Mouse (Mus musculus) midbrain, postnatal 0 days (tissue): ENCODE results near the gene Gpi1. TPM values are rescaled to one million over a fixed set of nuclear protein-coding genes. Genes with fewer than 3 reads are reported as not detected.
A peak's percentile ranks its signal among the peaks of the same experiment; 100 is the strongest.
"Not testable (repeated sequence)": the region's sequence is repeated elsewhere in the genome, so short reads cannot be mapped to it uniquely, and the experiment has no call there.

Source experiments
- ATAC-seq: fragments of 200-750 bp; cut with Nextera tagmentation; 2 replicates; pipeline ENCODE4 v1.8.0; 2017; ENCODE audit warnings: moderate number of reproducible peaks, mild to moderate bottlenecking, moderate TSS enrichment, moderate library complexity; ENCODE audit not compliant: low FRiP score
- DNase-seq: peaks from one replicate; pipeline ENCODE4 v3.0.0-alpha.2; 2015; ENCODE audit warnings: low spot score
- H3K27ac ChIP-seq: fragments of 300-500 bp; sonication (generic); 2 replicates; pipeline ENCODE4 v1.5.1; 2014; ENCODE audit warnings: low read depth, mild to moderate bottlenecking, low read length, mixed read lengths
- H3K27me3 ChIP-seq: fragments of 300-500 bp; sonication (generic); 2 replicates; pipeline ENCODE4 v1.6.1; 2014; ENCODE audit warnings: low read length, control low read depth, mixed read lengths; ENCODE audit not compliant: insufficient read depth
- H3K36me3 ChIP-seq: fragments of 300-500 bp; sonication (generic); 2 replicates; pipeline ENCODE4 v1.6.1; 2014; ENCODE audit warnings: low read length, control low read depth, mixed read lengths; ENCODE audit not compliant: insufficient read depth
- H3K4me1 ChIP-seq: fragments of 300-500 bp; sonication (generic); 2 replicates; pipeline ENCODE4 v1.6.1; 2014; ENCODE audit warnings: mild to moderate bottlenecking, control low read depth, antibody characterized with exemption, low read length, mixed read lengths; ENCODE audit not compliant: insufficient read depth
- H3K4me2 ChIP-seq: fragments of 300-500 bp; sonication (generic); 2 replicates; pipeline ENCODE4 v1.6.1; 2014; ENCODE audit warnings: low read depth, mild to moderate bottlenecking, low read length, mixed read lengths; ENCODE audit not compliant: poor library complexity, severe bottlenecking
- H3K4me3 ChIP-seq: fragments of 300-500 bp; sonication (generic); 2 replicates; pipeline ENCODE4 v1.5.1; 2014; ENCODE audit warnings: low read depth, mild to moderate bottlenecking, low read length, moderate library complexity
- H3K9ac ChIP-seq: fragments of 300-500 bp; sonication (generic); replicated peaks from 2 replicates; pipeline ENCODE4 v1.6.1; 2014; ENCODE audit warnings: mild to moderate bottlenecking, low read length, moderate library complexity, mixed read lengths; ENCODE audit not compliant: poor library complexity, severe bottlenecking
- H3K9me3 ChIP-seq: fragments of 300-500 bp; sonication (generic); 2 replicates; pipeline ENCODE4 v1.6.1; 2016; ENCODE audit warnings: low read length, control low read depth
- CTCF ChIP-seq: IDR thresholded peaks from 2 replicates; pipeline ENCODE4 v1.5.1; 2016; ENCODE audit warnings: antibody characterized with exemption, mild to moderate bottlenecking
- WGBS: fragments of 180-500 bp; shearing (Covaris S2); extraction: QIAGEN DNeasy Blood & Tissue Kit; methylation state at CpG from one replicate; pipeline ENCODE4 v1.1.7; 2014; 5-methylcytosine and 5-hydroxymethylcytosine counted together
- polyA plus RNA-seq: library from polyadenylated mRNA; unstranded; fragments of >200 nt; fragmentation: Nextera tagmentation; extraction: Ambion mirVana; gene quantifications from 2 replicates; pipeline ENCODE4 v1.2.1, GENCODE M21; 2015
- total RNA-seq: library from RNA; depleted of rRNA; stranded (reverse); fragments of >200 nt; gene quantifications from 2 replicates; pipeline ENCODE4 v1.2.3, GENCODE M21; 2014

Gpi1 gene
- total and polyA plus RNA-seq, 2 experiments from 2014 or later: 325 to 357 TPM

DNA sequence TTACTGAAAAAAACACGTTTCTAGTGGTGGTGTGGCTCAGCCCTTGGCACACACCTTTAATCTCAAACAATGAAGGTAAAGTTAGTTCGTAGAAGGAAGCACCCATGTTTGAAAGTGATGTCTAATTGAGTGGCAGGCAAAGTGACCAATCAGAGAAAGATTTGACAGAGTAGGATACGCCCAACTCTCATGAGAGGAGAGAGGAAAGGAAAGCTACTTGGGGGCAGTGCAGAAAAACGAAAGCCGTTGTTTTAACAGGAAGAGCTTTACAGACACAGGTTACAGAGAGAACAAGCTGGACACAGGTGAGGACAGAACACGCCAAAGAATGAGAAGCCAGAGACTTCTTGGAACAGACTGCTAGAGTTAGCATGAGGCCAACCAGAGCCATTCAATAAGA, 23.8 kb downstream of the Gpi1 start:
- Histone ChIP-seq H3K36me3 (peaks cover 84% of the 10 kb centered on the region), H3K4me3 (no peak overlapping the region), H3K27me3 (no peaks in the 10 kb centered on the region), H3K27ac (no peak overlapping the region), H3K4me2 (no peak overlapping the region), H3K9me3 (no peaks in the 10 kb centered on the region), H3K9ac (no peak overlapping the region), H3K4me1 (no peaks in the 10 kb centered on the region)
- no peak for ATAC-seq
- 95% methylated on average over 6 of the region's 6 CpGs for WGBS
- no peak for DNase-seq
- no peak for TF ChIP-seq CTCF

DNA sequence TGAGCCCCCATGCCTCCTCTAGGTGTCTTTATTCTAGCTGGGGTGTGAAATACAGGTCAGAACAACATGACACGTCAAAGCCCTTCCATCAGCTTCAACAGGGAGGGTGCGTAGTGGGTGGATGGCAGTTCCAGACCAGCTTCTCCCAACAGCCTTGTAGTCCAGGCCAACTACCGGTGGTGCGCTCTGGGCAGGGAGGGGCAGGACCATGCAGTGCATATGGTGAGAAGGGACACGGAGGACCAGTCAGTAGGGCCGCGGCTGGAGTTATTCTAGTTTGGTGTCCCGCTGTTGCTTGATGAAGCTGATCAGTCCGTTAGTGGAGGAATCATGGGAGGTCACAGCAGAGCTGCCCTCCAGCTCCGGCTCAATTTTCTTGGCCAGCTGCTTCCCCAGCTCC, 28.0 kb downstream of the Gpi1 start:
- peaks cover 53% of the 10 kb centered on the region for H3K36me3 ChIP-seq
- H3K9ac ChIP-seq, H3K27ac ChIP-seq, H3K4me3 ChIP-seq, H3K9me3 ChIP-seq, H3K27me3 ChIP-seq, DNase-seq, H3K4me1 ChIP-seq, H3K4me2 ChIP-seq, ATAC-seq: not testable (repeated sequence)
- 97% methylated on average over 7 of the region's 10 CpGs for WGBS

DNA sequence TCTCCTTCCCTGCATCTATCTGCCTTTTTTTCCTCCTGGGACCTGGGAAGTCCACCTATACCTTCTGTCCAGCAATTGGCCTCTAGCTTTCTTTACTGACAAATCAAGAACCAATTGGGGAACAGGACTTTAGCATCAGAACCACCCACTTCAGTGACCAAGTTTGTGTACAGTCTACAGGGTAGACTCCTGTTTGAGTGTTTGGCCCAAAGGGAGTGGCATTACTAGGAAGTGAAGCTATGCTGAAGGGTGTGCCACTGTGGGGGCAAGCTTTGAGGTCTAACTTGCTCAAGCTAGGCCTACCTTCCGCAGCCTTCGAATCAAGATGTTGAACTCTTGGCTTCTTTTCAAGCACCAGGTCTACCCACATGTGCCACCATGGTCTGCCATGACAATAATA, 29.3 kb downstream of the Gpi1 start:
- DNase-seq (no peak), ATAC-seq (no peak)
- H3K4me1 ChIP-seq: no peaks in the 10 kb centered on the region
- no peak overlapping the region for H3K27ac ChIP-seq
- no peak for TF ChIP-seq CTCF
- H3K4me2 ChIP-seq: no peak overlapping the region
- no peak overlapping the region for H3K9ac ChIP-seq
- no peaks in the 10 kb centered on the region for H3K27me3 ChIP-seq
- 98% methylated on average over 2 of the region's 2 CpGs for WGBS
- no peaks in the 10 kb centered on the region for H3K9me3 ChIP-seq
- H3K36me3 ChIP-seq: peaks cover 44% of the 10 kb centered on the region
- H3K4me3 ChIP-seq: no peak overlapping the region

DNA sequence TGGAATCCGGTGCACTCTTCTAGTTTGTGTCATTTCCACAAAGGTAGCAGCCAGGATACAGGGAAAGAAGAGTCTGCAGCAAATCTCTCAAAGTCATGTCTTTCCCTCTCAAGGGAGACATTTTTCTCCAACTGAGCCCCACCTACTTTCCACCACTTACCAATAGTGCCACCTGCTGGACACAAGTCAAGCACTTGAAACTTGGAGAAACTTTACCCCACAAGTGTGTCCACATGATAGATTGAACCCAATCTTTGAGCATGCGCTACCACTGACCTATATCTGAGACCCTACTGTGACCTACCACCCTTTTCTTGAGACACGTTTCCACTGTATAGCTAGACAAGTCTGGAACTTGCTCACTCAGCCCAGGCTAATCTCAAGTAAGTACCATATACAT, 31.8 kb downstream of the Gpi1 start:
- H3K9ac ChIP-seq: no peak overlapping the region
- H3K4me1 ChIP-seq: no peaks in the 10 kb centered on the region
- DNase-seq: peak; percentile 12
- TF ChIP-seq CTCF: peak; percentile 59
- no peak overlapping the region for H3K4me2 ChIP-seq
- 52% methylated on average over 3 of the region's 3 CpGs for WGBS
- H3K36me3 ChIP-seq: peaks cover 22% of the 10 kb centered on the region; the same call in 1 of the 2 replicates
- H3K4me3 ChIP-seq: no peak overlapping the region
- no peak overlapping the region for H3K27ac ChIP-seq
- no peaks in the 10 kb centered on the region for H3K27me3 ChIP-seq
- H3K9me3 ChIP-seq: no peaks in the 10 kb centered on the region
- ATAC-seq: no peak

DNA sequence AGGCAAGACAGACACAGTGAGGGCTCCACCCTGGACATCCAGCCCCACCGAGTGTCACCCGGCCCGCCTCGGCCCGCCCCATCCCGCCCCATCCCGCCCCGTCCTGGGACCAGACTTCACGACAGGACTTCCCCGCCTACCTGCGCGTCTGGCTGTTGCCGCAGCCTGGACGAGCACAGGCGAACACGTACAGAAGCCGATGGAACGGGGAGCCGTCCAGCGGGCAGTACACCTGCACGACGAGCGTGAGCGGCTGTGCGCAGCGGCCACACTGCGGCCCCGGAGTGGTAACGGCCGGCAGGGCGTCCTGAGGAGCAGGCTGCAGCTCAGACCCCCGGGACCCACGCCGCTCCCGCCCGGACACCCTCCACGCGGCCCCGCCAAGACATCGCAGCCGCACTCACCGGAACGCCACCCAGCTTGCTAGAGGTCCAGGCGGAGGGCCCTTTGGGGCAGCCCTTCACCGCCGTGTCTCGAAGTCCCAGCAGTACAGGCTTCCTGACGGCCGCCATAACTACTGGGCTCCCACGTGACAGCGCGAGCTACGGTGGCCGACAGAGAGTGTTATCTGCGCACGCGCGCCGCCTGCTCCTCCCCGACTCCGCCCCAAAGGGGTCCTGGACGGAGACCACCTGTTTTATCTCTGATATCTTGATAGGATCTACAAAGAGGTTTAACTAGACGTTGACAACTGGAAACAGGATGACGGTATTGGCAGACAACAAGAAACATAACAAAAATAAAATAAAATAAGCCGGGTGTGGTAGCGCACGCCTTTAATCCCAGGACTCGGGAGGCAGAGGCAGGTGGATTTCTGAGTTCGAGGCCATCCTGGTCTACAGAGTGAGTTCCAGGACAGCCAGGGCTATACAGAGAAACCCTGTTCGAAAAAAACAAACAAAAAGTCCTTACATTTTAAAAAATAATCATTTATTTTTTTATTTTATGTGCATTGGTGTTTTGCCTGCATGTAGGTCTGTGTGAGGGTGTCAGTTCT, 33.7 kb downstream of the Gpi1 start, which contains the start of gene Pdcd2l:
Gene Pdcd2l, minus strand, starts transcription at position 530 of the 997 bp plus-strand sequence.
- H3K27ac ChIP-seq: peak within 1 kb of the TSS; percentile 79
- H3K36me3 ChIP-seq: peaks cover 21% of the 10 kb centered on the region
- no peak for TF ChIP-seq CTCF
- no peaks in the 10 kb centered on the region for H3K27me3 ChIP-seq
- ATAC-seq (peak; percentile 95), DNase-seq (peak; percentile 94)
- H3K4me3 ChIP-seq: peak within 1 kb of the TSS; percentile 97
- H3K4me2 ChIP-seq: peak within 1 kb of the TSS; percentile 90
- 4% methylated on average over 65 of the region's 70 CpGs for WGBS
- H3K9ac ChIP-seq: peak within 1 kb of the TSS; percentile 93
- H3K9me3 ChIP-seq: no peaks in the 10 kb centered on the region
- H3K4me1 ChIP-seq: no peaks in the 10 kb centered on the region

DNA sequence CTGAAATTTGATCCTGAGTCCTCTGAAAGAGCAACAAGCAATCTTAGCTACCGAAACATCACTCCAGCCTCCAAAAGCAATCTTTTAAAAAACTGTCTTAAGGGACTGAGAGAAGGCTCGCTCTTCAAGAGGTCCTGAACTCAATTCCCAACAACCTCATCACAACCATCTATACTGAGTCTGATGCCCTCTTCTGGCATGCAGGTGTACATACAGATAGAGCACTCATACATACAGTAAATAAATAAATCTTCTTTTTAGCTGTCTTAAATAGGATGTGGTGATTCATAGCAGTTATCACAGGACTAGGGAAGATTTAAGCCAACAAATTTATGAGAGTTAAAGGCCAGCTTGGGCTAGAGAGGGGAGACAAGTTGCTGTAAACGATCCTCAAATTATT, 34.5 kb downstream of the Gpi1 start:
- Histone ChIP-seq H3K27ac (no peak overlapping the region), H3K4me3 (peak overlapping the region; percentile 97), H3K9me3 (no peaks in the 10 kb centered on the region), H3K27me3 (no peaks in the 10 kb centered on the region), H3K4me1 (no peaks in the 10 kb centered on the region), H3K9ac (peak overlapping the region; percentile 93), H3K36me3 (peaks cover 14% of the 10 kb centered on the region), H3K4me2 (peak overlapping the region; percentile 90)
- DNase-seq (no peak), ATAC-seq (no peak)
- WGBS: 52% methylated on average over 3 of the region's 3 CpGs
- peak; percentile 58 for TF ChIP-seq CTCF
